Mouse (Mus musculus): Measurements from ENCODE around the gene Sec31a. TPM values are rescaled to one million over a fixed set of nuclear protein-coding genes. Genes with fewer than 3 reads are reported as not detected.

Gene Sec31a
- total RNA-seq, 1 experiment from 2014 or later: 156 TPM

GRCm38 (mm10) chr5:100349287-100350215 is 66.5 kb downstream of the Sec31a start:
- DNase-seq: no peak

- no peak for DNase-seq
Observed at GRCm38 (mm10) chr5:100345118-100345517, 70.9 kb downstream of the Sec31a start.

DNA sequence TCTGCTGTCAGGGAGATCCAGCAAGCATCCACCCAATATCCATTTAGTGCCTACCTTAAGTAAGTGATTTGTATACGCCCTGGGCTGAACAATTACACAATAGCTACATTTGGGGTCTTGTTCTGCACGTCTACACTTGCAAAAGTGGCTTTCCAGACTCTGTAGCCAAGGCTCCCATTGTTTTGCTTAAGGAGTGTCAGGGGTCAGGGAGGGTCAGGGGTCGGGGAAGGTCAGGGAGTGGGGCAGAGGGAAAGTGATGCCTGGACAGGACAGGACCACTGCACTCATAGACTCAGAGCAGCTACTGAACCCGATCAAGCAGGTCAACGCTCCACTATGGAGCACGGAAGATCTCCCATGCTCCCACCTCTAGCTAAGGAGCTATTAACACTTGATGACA is 72.9 kb downstream of the Sec31a start:
- no peak for DNase-seq

DNA sequence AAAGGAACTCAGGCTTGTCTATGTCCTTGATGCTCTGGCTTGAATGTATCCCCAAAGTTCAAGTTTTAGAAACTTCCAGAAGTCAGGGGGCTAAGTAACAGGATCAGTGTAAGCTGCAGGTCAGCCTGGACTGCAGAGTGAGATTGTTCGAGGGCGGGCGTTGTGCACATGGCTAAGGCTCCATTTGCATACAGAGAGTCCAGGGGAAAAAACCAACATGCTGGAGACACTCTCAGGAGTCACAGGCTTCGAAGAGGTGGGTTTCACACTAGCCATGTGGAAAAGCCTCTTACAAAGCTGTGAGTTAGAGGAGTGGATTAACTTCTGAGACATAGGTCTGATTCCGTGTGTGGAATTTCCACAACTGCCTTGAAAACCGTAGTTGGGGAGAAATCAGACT is 73.6 kb downstream of the Sec31a start:
- no peak for DNase-seq

GRCm38 (mm10) chr5:100341042-100341441 is 75.0 kb downstream of the Sec31a start:
- no peak for DNase-seq

- DNase-seq: no peak
Observed at GRCm38 (mm10) chr5:100337852-100338251, 78.2 kb downstream of the Sec31a start.

GRCm38 (mm10) chr5:100336876-100337275 is 79.2 kb downstream of the Sec31a start:
- no peak for DNase-seq

- DNase-seq: no peak
Observed at GRCm38 (mm10) chr5:100335581-100336080, 80.4 kb downstream of the Sec31a start.

GRCm38 (mm10) chr5:100334686-100335085 is 81.3 kb downstream of the Sec31a start:
- DNase-seq: no peak

GRCm38 (mm10) chr5:100333607-100334380 is 82.2 kb downstream of the Sec31a start:
- DNase-seq: no peak

- DNase-seq: no peak
Observed at GRCm38 (mm10) chr5:100332300-100333004, 83.6 kb downstream of the Sec31a start.

DNA sequence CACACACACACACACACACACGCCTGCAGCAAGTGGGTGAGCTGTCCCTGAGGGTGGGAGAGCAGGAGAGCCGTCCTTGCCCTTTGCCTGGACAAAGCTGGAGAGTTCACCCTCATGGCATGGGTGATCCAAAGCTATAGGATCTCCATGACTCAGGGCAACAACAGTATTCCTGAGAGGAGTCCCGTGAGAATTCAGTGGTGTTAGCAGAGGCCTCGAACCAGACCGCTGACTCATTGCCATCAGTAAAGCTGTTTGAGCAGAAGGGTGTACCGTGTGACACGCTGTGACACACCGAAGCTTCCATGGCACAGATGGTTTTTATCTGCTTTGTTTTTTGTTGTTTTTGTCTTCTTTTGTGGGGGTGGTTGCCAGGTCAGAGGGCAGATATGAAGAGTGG is 84.4 kb downstream of the Sec31a start:
- no peak for DNase-seq

DNA sequence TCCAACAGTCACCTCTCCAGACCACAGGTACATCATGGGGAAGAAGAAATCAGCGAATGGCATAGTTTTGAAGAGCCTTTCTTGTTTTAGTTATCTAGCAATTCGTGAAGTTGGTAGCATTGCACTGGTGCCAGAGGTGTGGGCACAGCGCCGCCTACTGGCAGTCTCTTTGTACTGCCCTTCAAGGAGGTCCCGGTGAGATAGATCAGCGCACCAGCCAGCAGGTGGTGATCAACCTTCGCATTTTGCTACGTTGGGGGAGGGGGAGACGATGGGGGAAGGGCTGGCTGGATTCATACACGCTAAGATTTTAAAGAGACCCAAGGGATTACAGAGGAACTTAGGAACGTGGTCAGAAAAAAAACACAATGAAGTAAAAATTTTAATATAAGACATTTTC is 94.0 kb downstream of the Sec31a start:
- peak; percentile 84 for DNase-seq

DNA sequence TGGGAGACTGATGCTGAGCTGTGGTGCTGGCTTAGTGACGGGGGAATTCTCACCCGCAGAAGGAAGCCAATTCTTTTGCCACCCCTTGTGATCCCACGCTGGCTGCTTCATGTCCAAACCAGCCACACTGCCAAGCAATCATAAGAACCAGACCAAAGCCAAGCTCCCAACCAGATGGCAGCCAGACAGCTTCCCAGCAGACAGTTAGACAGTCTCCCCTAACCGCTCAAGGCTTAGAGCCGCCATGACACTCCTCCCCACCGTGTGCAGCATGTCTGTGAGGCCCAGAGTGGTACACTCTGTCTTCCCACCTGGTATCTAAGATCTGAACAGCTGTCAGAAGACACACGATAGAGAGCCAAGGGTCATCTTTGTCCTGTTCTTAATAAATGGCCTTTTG is 98.2 kb downstream of the Sec31a start:
- DNase-seq: no peak

GRCm38 (mm10) chr5:100317010-100317409 is 99.0 kb downstream of the Sec31a start:
- DNase-seq: no peak

DNA sequence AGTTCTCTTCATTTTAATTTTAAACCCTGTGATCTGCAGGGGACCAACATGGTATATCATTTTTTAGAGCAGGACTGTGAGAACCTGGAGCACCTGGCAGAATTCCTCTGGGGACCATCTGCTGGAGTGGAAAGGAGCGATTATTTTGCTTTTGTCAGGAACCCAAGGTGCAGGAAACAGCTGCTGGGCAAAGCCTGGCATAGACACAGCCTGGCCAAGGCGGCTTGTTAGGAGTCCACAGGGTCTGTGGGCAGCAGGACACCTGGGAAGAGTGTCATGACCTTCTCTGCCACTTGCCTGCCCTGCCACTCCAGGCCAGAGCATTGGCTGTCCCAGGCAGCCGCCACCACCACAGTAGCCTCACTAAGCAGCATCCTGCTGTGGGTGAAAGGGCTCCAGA is 100.4 kb downstream of the Sec31a start:
- DNase-seq: no peak

DNA sequence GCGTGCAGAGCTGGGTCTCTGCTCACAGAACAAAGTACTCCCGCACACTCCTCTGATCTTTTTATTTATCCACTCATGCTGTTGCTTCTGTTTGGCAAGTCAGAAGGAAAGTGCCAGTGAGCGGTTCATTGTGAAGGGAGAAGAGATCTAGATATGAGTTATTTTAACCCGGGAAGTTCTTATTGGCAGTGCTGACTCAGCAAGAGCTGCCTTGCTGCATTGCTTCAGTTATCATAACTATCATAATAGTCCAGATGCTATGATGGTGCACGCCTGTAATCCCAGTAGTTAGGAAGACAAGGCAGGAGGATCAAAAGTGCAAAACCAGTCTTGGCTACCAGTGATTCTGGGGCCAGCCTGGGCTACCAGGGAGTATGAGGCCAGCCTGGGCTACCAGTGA is 103.6 kb downstream of the Sec31a start:
- DNase-seq: no peak

Other genes with a start within 250 kb of the Sec31a start
- gene Lin54, start 84.4 kb upstream of the Sec31a start, total RNA-seq (2021): 14.5 and 15.7 TPM in 2 replicates
- gene Cops4, start 102.1 kb upstream of the Sec31a start, total RNA-seq (2021): 71.8 and 73.4 TPM in 2 replicates
- 5.5 and 9.6 TPM in 2 replicates for gene Plac8, start 156.0 kb upstream of the Sec31a start, total RNA-seq (2021)